Mouse (Mus musculus): ENCODE data around the gene Tor4a. TPM values are rescaled to one million over a fixed set of nuclear protein-coding genes. Genes with fewer than 3 reads are reported as not detected.

The Tor4a gene
- polyA plus RNA-seq, 1 experiment from 2014 or later, result 16.8 TPM

- Histone ChIP-seq H3K9ac (replicated peaks; ENCODE audit: low read length) (peak overlapping the region; percentile 74), H3K9me3 (ENCODE audit: low read length) (no peaks in the 10 kb centered on the region), H3K27ac (ENCODE audit: low read length) (peak overlapping the region; percentile 90), H3K27me3 (ENCODE audit: insufficient read depth, low read length) (no peaks in the 10 kb centered on the region), H3K4me1 (ENCODE audit: insufficient read depth, low read length) (peaks cover 69% of the 10 kb centered on the region), H3K36me3 (ENCODE audit: insufficient read depth, low read length) (no peaks in the 10 kb centered on the region), H3K4me3 (ENCODE audit: low read length) (peak overlapping the region; percentile 52), H3K4me2 (replicated peaks; ENCODE audit: low read depth, low read length) (peak overlapping the region; percentile 87)
- ATAC-seq (ENCODE audit: low FRiP score, low TSS enrichment), result peak; percentile 72
- under 1% methylated on average over 36 of the region's 41 CpGs for WGBS
These were observed 28.6 kb downstream of the Tor4a start for GRCm38 (mm10) chr2:25167919-25168664.

- Histone ChIP-seq H3K4me3 (ENCODE audit: low read length) (peak overlapping the region; percentile 52), H3K36me3 (ENCODE audit: insufficient read depth, low read length) (no peaks in the 10 kb centered on the region), H3K9me3 (ENCODE audit: low read length) (no peaks in the 10 kb centered on the region), H3K4me1 (ENCODE audit: insufficient read depth, low read length) (peaks cover 69% of the 10 kb centered on the region), H3K9ac (replicated peaks; ENCODE audit: low read length) (peak overlapping the region; percentile 74), H3K4me2 (replicated peaks; ENCODE audit: low read depth, low read length) (peak overlapping the region; percentile 87), H3K27ac (ENCODE audit: low read length) (peak overlapping the region; percentile 90), H3K27me3 (ENCODE audit: insufficient read depth, low read length) (no peaks in the 10 kb centered on the region)
- peak; percentile 17 for ATAC-seq (ENCODE audit: low FRiP score, low TSS enrichment)
- WGBS, result 22% methylated on average over 4 of the region's 4 CpGs
These were observed 29.2 kb downstream of the Tor4a start for GRCm38 (mm10) chr2:25167481-25167880.

DNA sequence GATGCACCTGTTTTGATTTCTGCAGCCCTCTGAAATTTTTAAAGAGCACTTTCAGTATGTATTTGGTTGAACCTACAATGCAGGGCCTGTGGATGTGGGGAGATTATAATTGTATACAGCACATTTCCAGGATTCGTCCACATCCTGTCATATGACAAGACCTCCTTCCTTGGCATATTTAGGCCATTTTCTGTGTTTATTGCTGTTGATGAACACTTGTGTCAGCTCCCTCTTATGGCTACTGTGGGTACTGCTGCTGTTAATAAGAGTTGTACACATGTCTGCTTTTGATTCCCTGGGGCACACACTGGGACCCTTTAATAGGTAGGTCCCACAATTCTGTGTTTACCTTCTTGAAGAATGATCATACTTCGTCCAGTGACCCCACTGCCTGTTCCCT lies 39.0 kb downstream of the Tor4a start:
- no peaks in the 10 kb centered on the region; the same call in 1 of the 2 replicates for H3K9me3 ChIP-seq (ENCODE audit: low read length)
- H3K27me3 ChIP-seq (ENCODE audit: insufficient read depth, low read length), result no peaks in the 10 kb centered on the region
- no peak overlapping the region for H3K27ac ChIP-seq (ENCODE audit: low read length)
- no peaks in the 10 kb centered on the region for H3K36me3 ChIP-seq (ENCODE audit: insufficient read depth, low read length)
- no peak overlapping the region for H3K4me3 ChIP-seq (ENCODE audit: low read length)
- no peak overlapping the region for H3K4me2 ChIP-seq (replicated peaks; ENCODE audit: low read depth, low read length)
- 58% methylated on average over 2 of the region's 2 CpGs for WGBS
- H3K9ac ChIP-seq (replicated peaks; ENCODE audit: low read length), result no peak overlapping the region
- ATAC-seq (ENCODE audit: low FRiP score, low TSS enrichment), result no peak
- peaks cover 3% of the 10 kb centered on the region; the same call in 1 of the 2 replicates for H3K4me1 ChIP-seq (ENCODE audit: insufficient read depth, low read length)

GRCm38 (mm10) chr2:25156990-25157389 lies 39.7 kb downstream of the Tor4a start:
- Histone ChIP-seq H3K9ac (replicated peaks; ENCODE audit: low read length) (no peak overlapping the region), H3K9me3 (ENCODE audit: low read length) (no peaks in the 10 kb centered on the region; the same call in 1 of the 2 replicates), H3K27ac (ENCODE audit: low read length) (no peak overlapping the region), H3K36me3 (ENCODE audit: insufficient read depth, low read length) (no peaks in the 10 kb centered on the region), H3K4me2 (replicated peaks; ENCODE audit: low read depth, low read length) (no peak overlapping the region), H3K27me3 (ENCODE audit: insufficient read depth, low read length) (no peaks in the 10 kb centered on the region), H3K4me1 (ENCODE audit: insufficient read depth, low read length) (no peaks in the 10 kb centered on the region), H3K4me3 (ENCODE audit: low read length) (no peak overlapping the region)
- no peak for ATAC-seq (ENCODE audit: low FRiP score, low TSS enrichment)
- WGBS, result 34% methylated on average over 2 of the region's 2 CpGs

- ATAC-seq (ENCODE audit: low FRiP score, low TSS enrichment), result no peak
- WGBS, result 82% methylated on average over 3 of the region's 3 CpGs
- Histone ChIP-seq H3K36me3 (ENCODE audit: insufficient read depth, low read length) (no peaks in the 10 kb centered on the region), H3K4me3 (ENCODE audit: low read length) (no peak overlapping the region), H3K27ac (ENCODE audit: low read length) (no peak overlapping the region), H3K9ac (replicated peaks; ENCODE audit: low read length) (no peak overlapping the region), H3K27me3 (ENCODE audit: insufficient read depth, low read length) (no peaks in the 10 kb centered on the region), H3K4me1 (ENCODE audit: insufficient read depth, low read length) (no peaks in the 10 kb centered on the region), H3K9me3 (ENCODE audit: low read length) (no peaks in the 10 kb centered on the region; the same call in 1 of the 2 replicates), H3K4me2 (replicated peaks; ENCODE audit: low read depth, low read length) (no peak overlapping the region)
These were observed 40.5 kb downstream of the Tor4a start for GRCm38 (mm10) chr2:25156177-25156576.

DNA sequence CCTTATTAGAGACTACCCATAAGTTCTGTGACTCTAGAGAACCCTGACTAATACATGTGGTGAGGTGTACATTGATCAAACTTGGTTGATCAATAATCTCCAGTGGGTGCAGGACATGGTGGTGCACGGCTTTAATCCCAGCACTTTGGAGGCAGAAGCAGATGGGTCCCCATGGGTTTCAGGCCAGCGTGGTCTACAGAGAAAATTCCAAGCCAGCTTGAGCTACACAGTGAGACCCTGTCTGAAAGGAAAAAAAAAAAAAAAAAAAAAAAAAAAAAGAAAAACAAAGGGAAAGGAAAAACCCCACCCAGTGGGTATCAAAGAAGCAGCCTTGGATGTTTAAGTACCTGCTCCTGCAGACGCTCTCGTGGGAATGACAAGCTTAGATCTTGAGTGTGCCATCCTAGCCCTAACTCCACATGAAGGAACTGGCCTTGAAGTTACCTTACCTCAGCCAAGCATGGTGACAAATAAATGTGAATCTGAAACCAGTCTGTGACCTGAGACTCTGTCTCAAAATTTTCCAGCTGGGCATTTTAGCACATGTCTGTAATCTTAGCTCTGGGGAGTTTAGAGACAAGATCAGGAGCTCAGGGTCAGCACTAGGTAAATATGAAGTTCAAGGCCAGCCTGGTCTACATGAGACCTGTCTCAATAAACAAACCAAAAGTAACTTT lies 45.3 kb downstream of the Tor4a start:
- Histone ChIP-seq H3K9me3 (ENCODE audit: low read length) (no peaks in the 10 kb centered on the region), H3K4me3 (ENCODE audit: low read length) (no peak overlapping the region), H3K4me2 (replicated peaks; ENCODE audit: low read depth, low read length) (no peak overlapping the region), H3K9ac (replicated peaks; ENCODE audit: low read length) (no peak overlapping the region), H3K27me3 (ENCODE audit: insufficient read depth, low read length) (no peaks in the 10 kb centered on the region), H3K4me1 (ENCODE audit: insufficient read depth, low read length) (no peaks in the 10 kb centered on the region), H3K36me3 (ENCODE audit: insufficient read depth, low read length) (no peaks in the 10 kb centered on the region), H3K27ac (ENCODE audit: low read length) (no peak overlapping the region)
- ATAC-seq (ENCODE audit: low FRiP score, low TSS enrichment), result no peak
- 56% methylated on average over 4 of the region's 4 CpGs for WGBS

- no peak overlapping the region for H3K9ac ChIP-seq (replicated peaks; ENCODE audit: low read length)
- ATAC-seq (ENCODE audit: low FRiP score, low TSS enrichment), result no peak
- no peaks in the 10 kb centered on the region for H3K4me1 ChIP-seq (ENCODE audit: insufficient read depth, low read length)
- H3K4me3 ChIP-seq (ENCODE audit: low read length), result no peak overlapping the region
- H3K27ac ChIP-seq (ENCODE audit: low read length), result no peak overlapping the region
- no peak overlapping the region for H3K4me2 ChIP-seq (replicated peaks; ENCODE audit: low read depth, low read length)
- no peaks in the 10 kb centered on the region for H3K36me3 ChIP-seq (ENCODE audit: insufficient read depth, low read length)
- H3K27me3 ChIP-seq (ENCODE audit: insufficient read depth, low read length), result no peaks in the 10 kb centered on the region
- WGBS, result 80% methylated on average over 2 of the region's 2 CpGs
- no peaks in the 10 kb centered on the region for H3K9me3 ChIP-seq (ENCODE audit: low read length)
These were observed 47.0 kb downstream of the Tor4a start for GRCm38 (mm10) chr2:25149643-25150042.

- Histone ChIP-seq H3K27me3 (ENCODE audit: insufficient read depth, low read length) (no peaks in the 10 kb centered on the region), H3K36me3 (ENCODE audit: insufficient read depth, low read length) (no peaks in the 10 kb centered on the region), H3K4me1 (ENCODE audit: insufficient read depth, low read length) (no peaks in the 10 kb centered on the region), H3K4me2 (replicated peaks; ENCODE audit: low read depth, low read length) (no peak overlapping the region), H3K4me3 (ENCODE audit: low read length) (no peak overlapping the region), H3K9me3 (ENCODE audit: low read length) (no peaks in the 10 kb centered on the region), H3K9ac (replicated peaks; ENCODE audit: low read length) (no peak overlapping the region), H3K27ac (ENCODE audit: low read length) (no peak overlapping the region)
- 64% methylated on average over 5 of the region's 5 CpGs for WGBS
- no peak for ATAC-seq (ENCODE audit: low FRiP score, low TSS enrichment)
These were observed 48.8 kb downstream of the Tor4a start for GRCm38 (mm10) chr2:25147892-25148291.

DNA sequence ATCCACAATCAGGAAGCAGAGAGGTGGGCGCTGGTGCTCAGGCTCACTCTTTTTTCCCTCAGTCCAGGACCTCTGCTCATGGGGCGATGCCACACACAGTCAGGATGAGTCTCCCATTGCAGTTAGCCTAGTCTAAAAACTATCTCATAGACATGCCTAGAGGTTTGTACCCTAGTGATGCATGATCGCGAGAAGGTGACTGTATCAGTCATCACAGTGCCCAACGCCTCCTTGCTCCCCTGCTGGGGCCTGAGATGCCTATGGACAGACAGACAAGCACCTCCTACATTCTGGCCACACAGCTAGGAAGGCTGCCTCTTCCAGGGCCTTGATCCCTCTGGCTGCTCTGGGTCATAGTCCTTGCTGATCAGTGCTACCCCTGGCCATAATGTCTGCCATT lies 49.3 kb downstream of the Tor4a start:
- Histone ChIP-seq H3K4me3 (ENCODE audit: low read length) (no peak overlapping the region), H3K36me3 (ENCODE audit: insufficient read depth, low read length) (no peaks in the 10 kb centered on the region), H3K9me3 (ENCODE audit: low read length) (no peaks in the 10 kb centered on the region), H3K27ac (ENCODE audit: low read length) (no peak overlapping the region), H3K27me3 (ENCODE audit: insufficient read depth, low read length) (no peaks in the 10 kb centered on the region), H3K4me1 (ENCODE audit: insufficient read depth, low read length) (no peaks in the 10 kb centered on the region), H3K9ac (replicated peaks; ENCODE audit: low read length) (no peak overlapping the region), H3K4me2 (replicated peaks; ENCODE audit: low read depth, low read length) (no peak overlapping the region)
- no peak for ATAC-seq (ENCODE audit: low FRiP score, low TSS enrichment)
- WGBS, result 91% methylated on average over 5 of the region's 5 CpGs

DNA sequence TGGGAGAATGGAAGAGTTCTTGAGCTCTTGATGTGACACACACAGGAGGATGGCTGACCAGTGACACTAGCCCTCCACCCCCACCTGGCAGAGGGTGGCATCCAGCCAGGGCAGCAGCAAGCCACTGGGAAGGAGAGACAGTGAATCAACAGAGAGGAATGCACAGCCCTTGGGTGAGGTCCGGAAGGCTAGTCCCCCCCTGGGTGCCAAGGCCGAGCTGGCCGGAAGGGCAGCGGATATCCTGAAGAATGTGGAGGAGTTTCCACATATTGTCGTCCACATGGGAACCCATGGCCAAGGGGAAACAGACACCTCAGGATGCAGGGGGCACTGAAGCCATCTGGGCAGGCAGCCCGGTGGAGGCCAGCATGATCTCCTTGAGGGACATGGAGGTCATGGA lies 51.3 kb downstream of the Tor4a start:
- WGBS, result 54% methylated on average over 6 of the region's 6 CpGs
- Histone ChIP-seq H3K9me3 (ENCODE audit: low read length) (peaks cover 3% of the 10 kb centered on the region), H3K27ac (ENCODE audit: low read length) (peak overlapping the region; percentile 46; the same call in 1 of the 2 replicates), H3K4me2 (replicated peaks; ENCODE audit: low read depth, low read length) (no peak overlapping the region), H3K36me3 (ENCODE audit: insufficient read depth, low read length) (no peaks in the 10 kb centered on the region), H3K9ac (replicated peaks; ENCODE audit: low read length) (no peak overlapping the region), H3K4me3 (ENCODE audit: low read length) (no peak overlapping the region), H3K27me3 (ENCODE audit: insufficient read depth, low read length) (no peaks in the 10 kb centered on the region), H3K4me1 (ENCODE audit: insufficient read depth, low read length) (no peaks in the 10 kb centered on the region)
- peak; percentile 50; the same call in 1 of the 2 replicates for ATAC-seq (ENCODE audit: low FRiP score, low TSS enrichment)
